In the genomic region with DNA sequence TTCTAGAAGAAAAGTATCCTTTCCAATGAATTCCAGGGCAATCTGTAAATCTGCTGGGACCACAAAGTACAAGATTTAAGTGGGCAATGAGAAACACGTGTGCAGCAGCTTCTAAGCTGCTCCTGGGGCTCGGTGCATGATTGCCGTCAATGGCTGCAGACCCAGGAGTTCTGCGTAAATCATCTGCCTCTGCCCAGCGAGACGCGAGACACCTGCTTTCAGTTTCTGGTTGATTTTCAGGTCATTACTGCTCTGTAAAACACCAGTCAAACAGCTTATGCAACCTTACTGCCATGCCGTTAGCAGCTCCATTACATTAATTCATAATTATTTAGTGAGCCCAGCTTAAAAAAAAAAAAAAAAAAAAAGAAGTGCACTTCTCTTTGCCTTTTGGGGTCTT, we compare ENCODE assay signal across 11 mouse cellular contexts.
DNase-seq lines count a peak whose midpoint lies in the region; ATAC-seq and TF ChIP-seq lines count a peak whose summit lies in the region.
"Had no signal": no experiment of that assay in that cellular context is flagged by ENCODE, and none has a peak within 500 bp of the region (broad histone marks: within the 10 kb centered on the region; RNA-seq: fewer than 3 reads in every experiment).

No protein-coding gene starts in this region.

- H3K4me2 ChIP-seq in kidney, embryonic 14.5 days (replicated peaks; ENCODE audit: low read depth, low read length) = no peak overlapping the region
- no peak overlapping the region for H3K4me2 ChIP-seq in neural tube, embryonic 12.5 days (replicated peaks)
- no peak overlapping the region for H3K4me2 ChIP-seq in lung, postnatal 0 days (replicated peaks; ENCODE audit: low read depth, low read length)
- H3K4me2 ChIP-seq in intestine, postnatal 0 days (replicated peaks; ENCODE audit: low read depth) = no peak overlapping the region
- H3K4me2 ChIP-seq: liver, embryonic 12.5 days had no signal

- peaks cover 14% of the 10 kb centered on the region; the same call in 1 of the 2 replicates for H3K36me3 ChIP-seq in kidney, embryonic 14.5 days (ENCODE audit: control insufficient read depth, insufficient read depth, low read length)
- peaks cover 30% of the 10 kb centered on the region for H3K36me3 ChIP-seq in neural tube, embryonic 12.5 days
- H3K36me3 ChIP-seq in lung, postnatal 0 days (ENCODE audit: insufficient read depth, low read length) = no peaks in the 10 kb centered on the region
- H3K36me3 ChIP-seq in intestine, postnatal 0 days (ENCODE audit: control insufficient read depth, insufficient read depth) = peaks cover 4% of the 10 kb centered on the region; the same call in 1 of the 2 replicates

- DNase-seq in kidney, postnatal 10 days = no peak
- DNase-seq in embryo, embryonic 11.5 days (ENCODE audit: low read depth, low spot score) = peak; percentile 62
- DNase-seq in forelimb bud, embryonic 11.5 days (ENCODE audit: low read depth, low spot score) = peak; percentile 92
- DNase-seq in lung, postnatal 0 days (ENCODE audit: low spot score) = no peak
- DNase-seq: heart, postnatal 10 days; thymus, postnatal 25 days had no signal

- H3K4me3 ChIP-seq in kidney, embryonic 14.5 days (ENCODE audit: low read length) = no peak overlapping the region
- H3K4me3 ChIP-seq in neural tube, embryonic 12.5 days = no peak overlapping the region
- H3K4me3 ChIP-seq in lung, postnatal 0 days (ENCODE audit: low read depth, low read length) = no peak overlapping the region
- H3K4me3 ChIP-seq in intestine, postnatal 0 days (ENCODE audit: low read depth, low read length) = no peak overlapping the region
- H3K4me3 ChIP-seq: liver, embryonic 12.5 days had no signal

- no peak overlapping the region for H3K27ac ChIP-seq in kidney, embryonic 14.5 days (ENCODE audit: low read depth, low read length)
- H3K27ac ChIP-seq in neural tube, embryonic 12.5 days = no peak overlapping the region
- no peak overlapping the region for H3K27ac ChIP-seq in lung, postnatal 0 days (ENCODE audit: low read length)
- H3K27ac ChIP-seq in intestine, postnatal 0 days (ENCODE audit: low read depth, low read length) = no peak overlapping the region
- H3K27ac ChIP-seq: liver, embryonic 12.5 days; macrophage had no signal

- ATAC-seq in kidney, embryonic 14.5 days (ENCODE audit: low FRiP score, low TSS enrichment) = peak; percentile 75; the same call in 1 of the 2 replicates
- ATAC-seq in neural tube, embryonic 12.5 days (ENCODE audit: low FRiP score, low read depth) = peak; percentile 55; the same call in 1 of the 2 replicates
- ATAC-seq in lung, postnatal 0 days = no peak
- ATAC-seq in intestine, postnatal 0 days = no peak
- ATAC-seq: liver, embryonic 12.5 days had no signal

- H3K9ac ChIP-seq in kidney, embryonic 14.5 days (ENCODE audit: low read depth, low read length) = no peak overlapping the region
- H3K9ac ChIP-seq in neural tube, embryonic 12.5 days = no peak overlapping the region
- no peak overlapping the region for H3K9ac ChIP-seq in lung, postnatal 0 days (replicated peaks; ENCODE audit: low read depth)
- H3K9ac ChIP-seq in intestine, postnatal 0 days (ENCODE audit: low read depth, low read length) = no peak overlapping the region
- H3K9ac ChIP-seq: liver, embryonic 12.5 days had no signal

- H3K4me1 ChIP-seq in kidney, embryonic 14.5 days (ENCODE audit: control insufficient read depth, insufficient read depth, low read length) = peaks cover 5% of the 10 kb centered on the region
- 0 out of 2 replicates have a peak, but pooled peaks cover 4% of the 10 kb centered on the region for H3K4me1 ChIP-seq in neural tube, embryonic 12.5 days
- H3K4me1 ChIP-seq in lung, postnatal 0 days (ENCODE audit: insufficient read depth, low read depth, low read length) = no peaks in the 10 kb centered on the region
- H3K4me1 ChIP-seq in intestine, postnatal 0 days (replicated peaks; ENCODE audit: control insufficient read depth, insufficient read depth, low read length) = no peaks in the 10 kb centered on the region
- H3K4me1 ChIP-seq: liver, embryonic 12.5 days had no signal

- no peaks in the 10 kb centered on the region for H3K27me3 ChIP-seq in kidney, embryonic 14.5 days (ENCODE audit: control insufficient read depth, insufficient read depth, low read length)
- peaks cover 11% of the 10 kb centered on the region; the same call in 1 of the 2 replicates for H3K27me3 ChIP-seq in neural tube, embryonic 12.5 days (replicated peaks)
- H3K27me3 ChIP-seq in lung, postnatal 0 days (replicated peaks; ENCODE audit: insufficient read depth, low read length) = no peaks in the 10 kb centered on the region
- no peaks in the 10 kb centered on the region for H3K27me3 ChIP-seq in intestine, postnatal 0 days (replicated peaks; ENCODE audit: control insufficient read depth, insufficient read depth, low read length)
- H3K27me3 ChIP-seq: liver, embryonic 12.5 days had no signal

- TF ChIP-seq EP300 in lung, postnatal 0 days (IDR thresholded peaks at IDR 0.05) = no peak

- 29% methylated on average over 8 of the region's 8 CpGs for WGBS in kidney, embryonic 14.5 days
- 19% methylated on average over 8 of the region's 8 CpGs for WGBS in neural tube, embryonic 12.5 days
- WGBS in lung, postnatal 0 days = 63% methylated on average over 8 of the region's 8 CpGs
- WGBS in intestine, postnatal 0 days = 71% methylated on average over 8 of the region's 8 CpGs

- H3K9me3 ChIP-seq in kidney, embryonic 14.5 days (ENCODE audit: control insufficient read depth, low read length) = no peaks in the 10 kb centered on the region
- no peaks in the 10 kb centered on the region for H3K9me3 ChIP-seq in neural tube, embryonic 12.5 days
- no peaks in the 10 kb centered on the region for H3K9me3 ChIP-seq in lung, postnatal 0 days (ENCODE audit: low read length)
- H3K9me3 ChIP-seq in intestine, postnatal 0 days (ENCODE audit: control insufficient read depth) = no peaks in the 10 kb centered on the region
- H3K9me3 ChIP-seq: liver, embryonic 12.5 days had no signal

- TF ChIP-seq CTCF in lung, postnatal 0 days (IDR thresholded peaks at IDR 0.05) = no peak
- no peak for TF ChIP-seq CTCF in intestine, postnatal 0 days (IDR thresholded peaks at IDR 0.05; ENCODE audit: low read depth)

Comparison
In these comparisons a context has a peak if more than half of its experiments do, and no peak if none do; other contexts are left out.
1. ATAC-seq: peak in kidney, embryonic 14.5 days (single experiment) and neural tube, embryonic 12.5 days (single experiment); none in lung, postnatal 0 days (single experiment) and intestine, postnatal 0 days (single experiment).
2. DNase-seq: peak in embryo, embryonic 11.5 days (single experiment) and forelimb bud, embryonic 11.5 days (single experiment); none in kidney, postnatal 10 days (single experiment) and lung, postnatal 0 days (single experiment).